Comparison of ENCODE assay signal across 29 mouse cellular contexts in the genomic region with DNA sequence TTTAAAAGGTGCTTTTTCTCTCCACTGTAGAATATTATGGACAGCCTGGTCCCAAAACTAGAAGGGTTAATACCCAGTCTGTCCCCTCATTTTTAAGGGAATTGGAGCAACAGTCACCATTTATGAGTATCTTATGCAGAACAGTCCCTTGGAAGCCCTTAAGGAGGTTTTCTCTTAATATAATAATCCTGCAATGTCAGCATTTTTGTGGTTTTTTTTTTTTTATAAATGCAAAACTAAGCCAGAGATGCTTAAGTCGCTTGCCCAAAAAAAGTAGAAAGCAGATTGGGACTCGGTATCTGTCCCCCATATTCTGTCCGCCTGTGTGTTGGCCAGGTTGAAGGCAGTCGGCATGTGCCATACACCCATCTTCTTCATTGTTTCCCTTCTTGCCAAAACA. TPM values are rescaled to one million over a fixed set of nuclear protein-coding genes. Genes with fewer than 3 reads are reported as not detected.
DNase-seq lines count a peak whose midpoint lies in the region; ATAC-seq and TF ChIP-seq lines count a peak whose summit lies in the region.
"Had no signal": no experiment of that assay in that cellular context is flagged by ENCODE, and none has a peak within 500 bp of the region (broad histone marks: within the 10 kb centered on the region; RNA-seq: fewer than 3 reads in every experiment).

No protein-coding gene starts in this region.

- no peak for TF ChIP-seq CTCF in testis, adult 2 months (IDR thresholded peaks at IDR 0.05; ENCODE audit: control insufficient read depth, insufficient read depth, insufficient replicate concordance, low read depth, low read length)

- TF ChIP-seq POLR2A in testis, adult 2 months (IDR thresholded peaks at IDR 0.05; ENCODE audit: control insufficient read depth, low read depth, low read length) = no peak

- H3K36me3 ChIP-seq in forebrain, embryonic 14.5 days (ENCODE audit: control insufficient read depth, insufficient read depth, low read length) = no peaks in the 10 kb centered on the region
- H3K36me3 ChIP-seq in forebrain, embryonic 16.5 days (ENCODE audit: control insufficient read depth, insufficient read depth) = no peaks in the 10 kb centered on the region
- no peaks in the 10 kb centered on the region for H3K36me3 ChIP-seq in intestine, embryonic 14.5 days (ENCODE audit: control insufficient read depth, insufficient read depth, low read length)
- no peaks in the 10 kb centered on the region for H3K36me3 ChIP-seq in intestine, embryonic 16.5 days (ENCODE audit: control insufficient read depth, insufficient read depth, low read length)
- peaks cover 3% of the 10 kb centered on the region for H3K36me3 ChIP-seq in testis, adult 2 months (ENCODE audit: control insufficient read depth, insufficient read depth, low read length)
- H3K36me3 ChIP-seq: embryonic facial prominence, embryonic 10.5 days; embryonic facial prominence, embryonic 15.5 days; limb, embryonic 13.5 days; midbrain, embryonic 13.5 days; neural tube, embryonic 13.5 days had no signal

- WGBS in forebrain, embryonic 14.5 days = 91% methylated on average over 4 of the region's 4 CpGs
- 83% methylated on average over 4 of the region's 4 CpGs for WGBS in forebrain, embryonic 16.5 days
- 84% methylated on average over 4 of the region's 4 CpGs for WGBS in intestine, embryonic 14.5 days
- 90% methylated on average over 4 of the region's 4 CpGs for WGBS in intestine, embryonic 16.5 days

- no peak for DNase-seq in forebrain, embryonic 14.5 days (ENCODE audit: low spot score)
- DNase-seq in intestine, embryonic 14.5 days (ENCODE audit: low spot score) = no peak
- no peak for DNase-seq in testis, postnatal 10 days (ENCODE audit: low spot score)
- DNase-seq in left cerebral cortex, adult 8-10 months (ENCODE audit: low spot score in 2 of 2) = no peak
- DNase-seq in urinary bladder, postnatal 25 days (ENCODE audit: low spot score) = no peak
- DNase-seq: adrenal gland, adult 2 months; adrenal gland, postnatal 36 days; cerebellum, adult 18-20 months; cerebellum, postnatal 14 days; gastrocnemius, postnatal 10 days; heart, postnatal 36 days; kidney, adult 11 months; kidney, postnatal 14 days; liver, postnatal 0 days; lung, postnatal 36 days; thymus, postnatal 14 days had no signal

- ATAC-seq in forebrain, embryonic 14.5 days = no peak
- ATAC-seq in forebrain, embryonic 16.5 days = no peak
- ATAC-seq in intestine, embryonic 14.5 days (replicated peaks; ENCODE audit: low FRiP score, low TSS enrichment, low read depth) = no peak
- ATAC-seq in intestine, embryonic 16.5 days = no peak
- ATAC-seq: activated CD4-positive, CD25-positive, alpha-beta regulatory T cell, adult 4 months; liver, postnatal 0 days had no signal

- no peaks in the 10 kb centered on the region for H3K27me3 ChIP-seq in forebrain, embryonic 14.5 days (replicated peaks; ENCODE audit: control insufficient read depth, insufficient read depth, low read length)
- H3K27me3 ChIP-seq in forebrain, embryonic 16.5 days (replicated peaks; ENCODE audit: control insufficient read depth, insufficient read depth, low read length) = no peaks in the 10 kb centered on the region
- no peaks in the 10 kb centered on the region for H3K27me3 ChIP-seq in intestine, embryonic 14.5 days (replicated peaks; ENCODE audit: control insufficient read depth, insufficient read depth, low read length)
- no peaks in the 10 kb centered on the region for H3K27me3 ChIP-seq in intestine, embryonic 16.5 days (replicated peaks; ENCODE audit: control insufficient read depth, insufficient read depth, low read length)
- H3K27me3 ChIP-seq in testis, adult 2 months (ENCODE audit: control insufficient read depth, insufficient read depth, low read length) = no peaks in the 10 kb centered on the region
- H3K27me3 ChIP-seq: embryonic facial prominence, embryonic 15.5 days; neural tube, embryonic 13.5 days had no signal

- H3K4me1 ChIP-seq in forebrain, embryonic 14.5 days (ENCODE audit: control insufficient read depth, insufficient read depth, low read length) = peaks cover 4% of the 10 kb centered on the region; the same call in 1 of the 2 replicates
- H3K4me1 ChIP-seq in forebrain, embryonic 16.5 days (replicated peaks; ENCODE audit: control insufficient read depth, insufficient read depth, low read length) = peaks cover 9% of the 10 kb centered on the region
- H3K4me1 ChIP-seq in intestine, embryonic 14.5 days (replicated peaks; ENCODE audit: control insufficient read depth, insufficient read depth, low read length) = no peaks in the 10 kb centered on the region
- peaks cover 3% of the 10 kb centered on the region; the same call in 1 of the 2 replicates for H3K4me1 ChIP-seq in intestine, embryonic 16.5 days (ENCODE audit: control insufficient read depth, insufficient read depth, low read length)
- H3K4me1 ChIP-seq in testis, adult 2 months (ENCODE audit: control insufficient read depth, insufficient read depth, low read length) = peaks cover 2% of the 10 kb centered on the region; the same call in 1 of the 2 replicates

- H3K4me2 ChIP-seq in forebrain, embryonic 14.5 days (ENCODE audit: low read length) = peak overlapping the region; percentile 71; the same call in 1 of the 2 replicates
- no peak overlapping the region for H3K4me2 ChIP-seq in forebrain, embryonic 16.5 days (ENCODE audit: low read length)
- H3K4me2 ChIP-seq in intestine, embryonic 14.5 days (ENCODE audit: low read length) = peak overlapping the region; percentile 58; the same call in 1 of the 2 replicates
- no peak overlapping the region for H3K4me2 ChIP-seq in intestine, embryonic 16.5 days (ENCODE audit: low read depth, low read length)

- H3K27ac ChIP-seq in forebrain, embryonic 14.5 days (ENCODE audit: low read depth, low read length) = no peak overlapping the region
- no peak overlapping the region for H3K27ac ChIP-seq in forebrain, embryonic 16.5 days (ENCODE audit: low read length)
- no peak overlapping the region for H3K27ac ChIP-seq in intestine, embryonic 14.5 days (ENCODE audit: low read depth)
- H3K27ac ChIP-seq in intestine, embryonic 16.5 days (ENCODE audit: low read length) = no peak overlapping the region
- no peak overlapping the region for H3K27ac ChIP-seq in testis, adult 2 months (ENCODE audit: control insufficient read depth, insufficient read depth, low read depth, low read length)
- H3K27ac ChIP-seq: embryonic facial prominence, embryonic 10.5 days; embryonic facial prominence, embryonic 15.5 days; hindbrain, embryonic 14.5 days; left cerebral cortex, adult 2 months; limb, embryonic 13.5 days; midbrain, embryonic 13.5 days; neural tube, embryonic 13.5 days had no signal

- H3K4me3 ChIP-seq in forebrain, embryonic 14.5 days (ENCODE audit: low read depth, low read length) = no peak overlapping the region
- H3K4me3 ChIP-seq in forebrain, embryonic 16.5 days (replicated peaks; ENCODE audit: low read length) = no peak overlapping the region
- no peak overlapping the region for H3K4me3 ChIP-seq in intestine, embryonic 14.5 days (ENCODE audit: low read depth, low read length)
- H3K4me3 ChIP-seq in intestine, embryonic 16.5 days (ENCODE audit: low read length) = no peak overlapping the region
- peak overlapping the region; percentile 56 for H3K4me3 ChIP-seq in testis, adult 2 months (ENCODE audit: control insufficient read depth, low read depth, low read length)

- H3K9ac ChIP-seq in forebrain, embryonic 14.5 days (ENCODE audit: low read length) = no peak overlapping the region
- no peak overlapping the region for H3K9ac ChIP-seq in forebrain, embryonic 16.5 days (replicated peaks; ENCODE audit: low read depth, low read length)
- H3K9ac ChIP-seq in intestine, embryonic 14.5 days (ENCODE audit: low read length) = no peak overlapping the region
- H3K9ac ChIP-seq in intestine, embryonic 16.5 days (ENCODE audit: low read depth, low read length) = no peak overlapping the region
- H3K9ac ChIP-seq: embryonic facial prominence, embryonic 15.5 days; limb, embryonic 13.5 days; liver, postnatal 0 days had no signal

- H3K9me3 ChIP-seq in forebrain, embryonic 14.5 days (replicated peaks; ENCODE audit: control insufficient read depth, low read length) = no peaks in the 10 kb centered on the region
- no peaks in the 10 kb centered on the region for H3K9me3 ChIP-seq in forebrain, embryonic 16.5 days (ENCODE audit: control insufficient read depth, low read length)
- no peaks in the 10 kb centered on the region for H3K9me3 ChIP-seq in intestine, embryonic 14.5 days (ENCODE audit: control insufficient read depth, low read length)
- no peaks in the 10 kb centered on the region for H3K9me3 ChIP-seq in intestine, embryonic 16.5 days (ENCODE audit: control insufficient read depth, low read length)
- H3K9me3 ChIP-seq: embryonic facial prominence, embryonic 10.5 days; embryonic facial prominence, embryonic 15.5 days; limb, embryonic 13.5 days; midbrain, embryonic 13.5 days; neural tube, embryonic 13.5 days had no signal

RNA-seq across cellular contexts. Expression of gene Rnf32, which starts 1.4 kb away (rescaled TPM):
- polyA plus RNA-seq in forebrain, embryonic 14.5 days (2014; fragmentation: Nextera tagmentation; extraction: Ambion mirVana) = 17.4 and 19.4 TPM in 2 replicates
- 18.1 and 19.6 TPM in 2 replicates for polyA plus RNA-seq in forebrain, embryonic 16.5 days (2015; fragmentation: Nextera tagmentation; extraction: Ambion mirVana)
- 10.5 and 11.1 TPM in 2 replicates for polyA plus RNA-seq in intestine, embryonic 14.5 days (2014; fragmentation: Nextera tagmentation; extraction: Ambion mirVana)
- 6.1 and 7.7 TPM in 2 replicates for polyA plus RNA-seq in intestine, embryonic 16.5 days (2015; fragmentation: Nextera tagmentation; extraction: Ambion mirVana)
- polyA plus RNA-seq in testis, adult 2 months (2012; rRNA removed) = 202 and 204 TPM in 2 replicates
- 10 to 100 TPM; 11.7 to 16.7 (median 14.3) TPM for total RNA-seq in left cerebral cortex, adult 8-10 months (2022)
- total RNA-seq: granulocyte monocyte progenitor cell, adult 5-6 weeks; megakaryocyte, adult 5-6 weeks had no signal

Comparison
In these comparisons a context has a peak if more than half of its experiments do, and no peak if none do; other contexts are left out.
1. H3K4me2 ChIP-seq: peak in forebrain, embryonic 14.5 days (single experiment) and intestine, embryonic 14.5 days (single experiment); none in forebrain, embryonic 16.5 days (single experiment) and intestine, embryonic 16.5 days (single experiment).